ENCODE assay signal across 17 mouse cellular contexts in genomic region chr14:49447669-49448068, GRCm38 (mm10).
DNase-seq lines count a peak whose midpoint lies in the region; ATAC-seq and TF ChIP-seq lines count a peak whose summit lies in the region.
"Had no signal": no experiment of that assay in that cellular context is flagged by ENCODE, and none has a peak within 500 bp of the region (broad histone marks: within the 10 kb centered on the region; RNA-seq: fewer than 3 reads in every experiment).

No protein-coding gene starts in this region.

- 12% methylated on average over 7 of the region's 7 CpGs for WGBS in midbrain, embryonic 12.5 days
- WGBS in midbrain, embryonic 10.5 days, result 10% methylated on average over 7 of the region's 7 CpGs
- 16% methylated on average over 7 of the region's 7 CpGs for WGBS in neural tube, embryonic 15.5 days
- WGBS in kidney, embryonic 14.5 days, result 41% methylated on average over 7 of the region's 7 CpGs

- peaks cover 7% of the 10 kb centered on the region; the same call in 1 of the 2 replicates for H3K4me1 ChIP-seq in midbrain, embryonic 12.5 days
- peaks cover 6% of the 10 kb centered on the region for H3K4me1 ChIP-seq in midbrain, embryonic 10.5 days
- peaks cover 13% of the 10 kb centered on the region; the same call in 1 of the 2 replicates for H3K4me1 ChIP-seq in neural tube, embryonic 15.5 days
- H3K4me1 ChIP-seq in kidney, embryonic 14.5 days (ENCODE audit: control insufficient read depth, insufficient read depth, low read length), result no peaks in the 10 kb centered on the region
- H3K4me1 ChIP-seq: heart, embryonic 10.5 days; intestine, embryonic 15.5 days; limb, embryonic 15.5 days had no signal

- no peak overlapping the region for H3K4me3 ChIP-seq in midbrain, embryonic 12.5 days
- H3K4me3 ChIP-seq in midbrain, embryonic 10.5 days, result no peak overlapping the region
- no peak overlapping the region for H3K4me3 ChIP-seq in neural tube, embryonic 15.5 days (replicated peaks)
- H3K4me3 ChIP-seq in kidney, embryonic 14.5 days (ENCODE audit: low read length), result no peak overlapping the region
- H3K4me3 ChIP-seq: heart, embryonic 10.5 days; intestine, embryonic 15.5 days; limb, embryonic 15.5 days had no signal

- H3K27ac ChIP-seq in midbrain, embryonic 12.5 days (replicated peaks), result no peak overlapping the region
- H3K27ac ChIP-seq in midbrain, embryonic 10.5 days (replicated peaks), result no peak overlapping the region
- H3K27ac ChIP-seq in neural tube, embryonic 15.5 days (replicated peaks), result peak overlapping the region; percentile 73
- no peak overlapping the region for H3K27ac ChIP-seq in kidney, embryonic 14.5 days (ENCODE audit: low read depth, low read length)
- H3K27ac ChIP-seq: heart, embryonic 10.5 days; intestine, embryonic 15.5 days; limb, embryonic 15.5 days had no signal

- H3K27me3 ChIP-seq in midbrain, embryonic 12.5 days, result no peaks in the 10 kb centered on the region
- no peaks in the 10 kb centered on the region for H3K27me3 ChIP-seq in midbrain, embryonic 10.5 days (ENCODE audit: low read depth, poor library complexity, severe bottlenecking)
- no peaks in the 10 kb centered on the region for H3K27me3 ChIP-seq in neural tube, embryonic 15.5 days (replicated peaks)
- H3K27me3 ChIP-seq in kidney, embryonic 14.5 days (ENCODE audit: control insufficient read depth, insufficient read depth, low read length), result no peaks in the 10 kb centered on the region
- H3K27me3 ChIP-seq: intestine, embryonic 15.5 days; limb, embryonic 15.5 days had no signal

- TF ChIP-seq CTCF in brain, embryonic 14.5 days (IDR thresholded peaks at IDR 0.05; ENCODE audit: borderline replicate concordance, extremely low read depth, insufficient read depth, insufficient read length), result no peak

- H3K4me2 ChIP-seq in midbrain, embryonic 12.5 days (replicated peaks), result no peak overlapping the region
- H3K4me2 ChIP-seq in neural tube, embryonic 15.5 days, result peak overlapping the region; percentile 22; the same call in 1 of the 2 replicates
- no peak overlapping the region for H3K4me2 ChIP-seq in kidney, embryonic 14.5 days (replicated peaks; ENCODE audit: low read depth, low read length)
- H3K4me2 ChIP-seq: intestine, embryonic 15.5 days; limb, embryonic 15.5 days had no signal

- H3K9me3 ChIP-seq in midbrain, embryonic 12.5 days, result 0 out of 2 replicates have a peak, but pooled peaks cover 4% of the 10 kb centered on the region
- H3K9me3 ChIP-seq in midbrain, embryonic 10.5 days (replicated peaks), result peaks cover 4% of the 10 kb centered on the region; the same call in 1 of the 2 replicates
- no peaks in the 10 kb centered on the region for H3K9me3 ChIP-seq in neural tube, embryonic 15.5 days (replicated peaks)
- H3K9me3 ChIP-seq in kidney, embryonic 14.5 days (ENCODE audit: control insufficient read depth, low read length), result no peaks in the 10 kb centered on the region
- H3K9me3 ChIP-seq: heart, embryonic 10.5 days; intestine, embryonic 15.5 days; limb, embryonic 15.5 days had no signal

- ATAC-seq in midbrain, embryonic 12.5 days (ENCODE audit: low FRiP score, low read depth), result peak; percentile 63; the same call in 1 of the 2 replicates
- peak; percentile 78 for ATAC-seq in neural tube, embryonic 15.5 days (ENCODE audit: low FRiP score)
- no peak for ATAC-seq in kidney, embryonic 14.5 days (ENCODE audit: low FRiP score, low TSS enrichment)
- ATAC-seq: CD4-positive, CD25-positive, alpha-beta regulatory T cell, adult 4 months; intestine, embryonic 15.5 days; liver, postnatal 0 days had no signal

- no peak for DNase-seq in midbrain, embryonic 10.5 days (ENCODE audit: low spot score)
- peak; percentile 72 for DNase-seq in brain, embryonic 14.5 days (ENCODE audit: low read depth)
- DNase-seq in lung, postnatal 10 days, result peak; percentile 2
- no peak for DNase-seq in thymus, postnatal 4 days
- DNase-seq: cerebellum, adult 11 months; cerebellum, postnatal 25 days; heart, postnatal 14 days; kidney, postnatal 25 days; layer of hippocampus, adult 9-11 months; liver, postnatal 0 days had no signal

- no peak for TF ChIP-seq POLR2A in brain, embryonic 14.5 days (IDR thresholded peaks at IDR 0.05; ENCODE audit: borderline replicate concordance, extremely low read depth, insufficient read depth, insufficient read length, poor library complexity, severe bottlenecking)

- H3K9ac ChIP-seq in midbrain, embryonic 12.5 days (replicated peaks), result no peak overlapping the region
- no peak overlapping the region for H3K9ac ChIP-seq in neural tube, embryonic 15.5 days (replicated peaks)
- no peak overlapping the region for H3K9ac ChIP-seq in kidney, embryonic 14.5 days (ENCODE audit: low read depth, low read length)
- H3K9ac ChIP-seq: intestine, embryonic 15.5 days; limb, embryonic 15.5 days; liver, postnatal 0 days had no signal

- H3K36me3 ChIP-seq in midbrain, embryonic 12.5 days, result no peaks in the 10 kb centered on the region
- no peaks in the 10 kb centered on the region for H3K36me3 ChIP-seq in midbrain, embryonic 10.5 days
- no peaks in the 10 kb centered on the region for H3K36me3 ChIP-seq in neural tube, embryonic 15.5 days
- no peaks in the 10 kb centered on the region for H3K36me3 ChIP-seq in kidney, embryonic 14.5 days (ENCODE audit: control insufficient read depth, insufficient read depth, low read length)
- H3K36me3 ChIP-seq: heart, embryonic 10.5 days; intestine, embryonic 15.5 days; limb, embryonic 15.5 days had no signal

Comparison
In these comparisons a context has a peak if more than half of its experiments do, and no peak if none do; other contexts are left out.
1. DNase-seq: peak in brain, embryonic 14.5 days (single experiment) and lung, postnatal 10 days (single experiment); none in midbrain, embryonic 10.5 days (single experiment) and thymus, postnatal 4 days (single experiment).